Mouse (Mus musculus) liver, adult 2 months (tissue): ENCODE results near the gene Smtn.

Experiments used
- CTCF ChIP-seq: fragments of 200-500 bp; IDR thresholded peaks from 2 replicates; pipeline ENCODE4 v1.5.1; 2011; ENCODE audit warnings: low read depth, low read length, control low read depth
- POLR2A ChIP-seq: fragments of 200-500 bp; IDR thresholded peaks from 2 replicates; pipeline ENCODE4 v1.6.1; 2011; ENCODE audit warnings: low read length, control low read depth; ENCODE audit not compliant: insufficient read depth; ENCODE audit errors: extremely low read depth

DNA sequence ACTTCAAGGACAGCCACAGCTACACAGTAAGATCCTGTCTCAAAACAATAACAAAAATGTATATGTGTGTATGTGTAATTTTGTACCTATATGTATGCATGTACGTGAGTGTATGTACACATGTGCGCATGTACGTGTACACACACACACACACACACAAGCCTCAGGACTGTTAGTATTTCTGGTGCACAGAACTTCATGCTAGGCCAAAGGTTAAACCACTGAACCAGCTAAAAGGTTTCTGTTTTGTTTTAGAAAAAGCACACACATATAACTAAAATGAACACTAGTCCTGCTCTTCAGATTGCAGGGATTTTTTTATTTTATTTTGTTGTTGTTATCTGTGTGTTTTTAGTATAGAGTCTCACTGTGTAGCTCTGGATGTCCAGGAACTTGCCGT is 41.5 kb upstream of the Smtn start:
- TF ChIP-seq POLR2A (no peak), CTCF (no peak)
